Mouse (Mus musculus) liver, embryonic 11.5 days (tissue): ENCODE data around the gene Pip4k2a. TPM values are rescaled to one million over a fixed set of nuclear protein-coding genes. Genes with fewer than 3 reads are reported as not detected.

Experiments
- ATAC-seq: fragments of 200-750 bp; cut with Nextera tagmentation; replicated peaks from 2 replicates; pipeline ENCODE4 v1.8.0; 2017; ENCODE audit warnings: moderate number of reproducible peaks, mild to moderate bottlenecking, moderate TSS enrichment, moderate library complexity; ENCODE audit not compliant: low FRiP score
- DNase-seq: peaks from one replicate; pipeline ENCODE4 v3.0.0-alpha.2; 2017; ENCODE audit warnings: low spot score
- H3K27ac ChIP-seq: fragments of 300-500 bp; sonication (generic); 2 replicates; pipeline ENCODE4 v1.5.1; 2014; ENCODE audit warnings: mild to moderate bottlenecking, low read depth, low read length, control low read depth
- H3K27me3 ChIP-seq: fragments of 300-500 bp; sonication (generic); replicated peaks from 2 replicates; pipeline ENCODE4 v1.6.1; 2014; ENCODE audit warnings: low read length, mixed read lengths; ENCODE audit not compliant: control insufficient read depth, insufficient read depth
- H3K36me3 ChIP-seq: fragments of 300-500 bp; sonication (generic); 2 replicates; pipeline ENCODE4 v1.6.1; 2014; ENCODE audit warnings: mild to moderate bottlenecking, low read length, moderate library complexity, mixed read lengths; ENCODE audit not compliant: control insufficient read depth, insufficient read depth
- H3K4me1 ChIP-seq: fragments of 300-500 bp; sonication (generic); replicated peaks from 2 replicates; pipeline ENCODE4 v1.6.1; 2014; ENCODE audit warnings: low read length, mixed read lengths; ENCODE audit not compliant: control insufficient read depth, insufficient read depth
- H3K4me2 ChIP-seq: fragments of 300-500 bp; sonication (generic); 2 replicates; pipeline ENCODE4 v1.6.1; 2014; ENCODE audit warnings: mild to moderate bottlenecking, control low read depth, moderate library complexity
- H3K4me3 ChIP-seq: fragments of 300-500 bp; sonication (generic); 2 replicates; pipeline ENCODE4 v1.5.1; 2014; ENCODE audit warnings: low read depth, low read length, control low read depth
- H3K9ac ChIP-seq: fragments of 300-500 bp; sonication (generic); 2 replicates; pipeline ENCODE4 v1.6.1; 2014; ENCODE audit warnings: low read depth, low read length, control low read depth
- H3K9me3 ChIP-seq: fragments of 300-500 bp; sonication (generic); 2 replicates; pipeline ENCODE4 v1.6.1; 2016; ENCODE audit warnings: low read length, inconsistent platforms, mixed read lengths; ENCODE audit not compliant: control insufficient read depth
- WGBS: fragments of 180-500 bp; shearing (Covaris S2); extraction: QIAGEN DNeasy Blood & Tissue Kit; methylation state at CpG from one replicate; pipeline ENCODE4 v1.1.7; 2014; 5-methylcytosine and 5-hydroxymethylcytosine counted together
- polyA plus RNA-seq: library from polyadenylated mRNA; unstranded; fragments of >200 nt; fragmentation: Nextera tagmentation; extraction: Ambion mirVana; gene quantifications from 2 replicates; pipeline ENCODE4 v1.2.1, GENCODE M21; 2014

Gene Pip4k2a
- polyA plus RNA-seq, 1 experiment from 2014 or later, result 20.5 TPM

DNA sequence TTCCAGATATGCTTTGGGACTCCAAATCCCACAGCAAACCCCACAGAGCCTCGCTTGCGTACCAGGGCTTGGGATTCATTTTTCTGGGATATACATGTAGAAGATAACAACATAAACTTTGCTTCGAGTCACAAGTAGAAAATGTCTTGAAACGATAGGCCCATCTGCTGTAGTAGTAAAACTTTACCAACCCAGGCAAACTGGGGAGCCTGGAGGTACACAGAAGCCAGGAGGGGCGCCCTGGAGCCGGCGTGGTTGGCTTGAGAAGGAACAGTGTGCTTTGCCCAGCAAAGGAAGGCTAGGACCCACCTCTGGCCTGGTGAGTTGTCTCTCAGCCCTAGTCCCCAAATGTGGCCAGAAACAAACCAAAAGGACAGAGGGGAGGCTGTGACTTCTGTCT, 61.5 kb downstream of the Pip4k2a start:
- no peak for ATAC-seq
- Histone ChIP-seq H3K4me3 (no peak overlapping the region), H3K4me1 (peaks cover 78% of the 10 kb centered on the region), H3K27me3 (no peaks in the 10 kb centered on the region), H3K36me3 (no peaks in the 10 kb centered on the region), H3K9ac (peak overlapping the region; percentile 39; the same call in 1 of the 2 replicates), H3K27ac (peak overlapping the region; percentile 79), H3K4me2 (peak overlapping the region; percentile 39), H3K9me3 (no peaks in the 10 kb centered on the region)
- 58% methylated on average over 7 of the region's 7 CpGs for WGBS
- no peak for DNase-seq

GRCm38 (mm10) chr2:18935581-18936027, 62.3 kb downstream of the Pip4k2a start:
- Histone ChIP-seq H3K4me3 (no peak overlapping the region), H3K27ac (peak overlapping the region; percentile 79), H3K4me1 (peaks cover 70% of the 10 kb centered on the region), H3K4me2 (peak overlapping the region; percentile 39), H3K9me3 (no peaks in the 10 kb centered on the region), H3K36me3 (no peaks in the 10 kb centered on the region), H3K27me3 (no peaks in the 10 kb centered on the region), H3K9ac (no peak overlapping the region)
- no peak for DNase-seq
- ATAC-seq, result peak; percentile 89
- WGBS, result 29% methylated on average over 2 of the region's 2 CpGs

DNA sequence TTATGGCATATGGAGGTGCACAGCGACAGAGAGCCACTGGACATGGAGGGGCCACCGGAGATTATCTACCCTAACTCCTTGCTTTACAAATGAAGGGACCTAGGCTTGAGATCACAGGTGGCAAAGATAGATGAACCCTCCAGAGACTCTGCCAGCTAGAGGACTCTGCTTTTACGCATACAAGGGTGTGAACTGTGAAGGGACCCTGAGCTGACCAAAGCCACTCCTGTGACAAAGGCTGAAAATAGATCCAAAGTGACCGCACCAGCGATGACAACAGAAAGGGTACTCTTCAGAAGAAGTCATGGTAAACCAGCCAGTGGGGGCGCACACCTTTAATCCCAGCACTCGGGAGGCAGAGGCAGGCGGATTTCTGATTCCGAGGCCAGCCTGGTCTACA, 63.8 kb downstream of the Pip4k2a start:
- 81% methylated on average over 9 of the region's 9 CpGs for WGBS
- Histone ChIP-seq H3K9me3 (no peaks in the 10 kb centered on the region), H3K4me2 (no peak overlapping the region), H3K9ac (no peak overlapping the region), H3K36me3 (no peaks in the 10 kb centered on the region), H3K27ac (no peak overlapping the region), H3K27me3 (no peaks in the 10 kb centered on the region), H3K4me1 (peaks cover 57% of the 10 kb centered on the region), H3K4me3 (no peak overlapping the region)
- DNase-seq (no peak), ATAC-seq (0 out of 2 replicates have a peak, but pooled peaks have one; percentile 11)

DNA sequence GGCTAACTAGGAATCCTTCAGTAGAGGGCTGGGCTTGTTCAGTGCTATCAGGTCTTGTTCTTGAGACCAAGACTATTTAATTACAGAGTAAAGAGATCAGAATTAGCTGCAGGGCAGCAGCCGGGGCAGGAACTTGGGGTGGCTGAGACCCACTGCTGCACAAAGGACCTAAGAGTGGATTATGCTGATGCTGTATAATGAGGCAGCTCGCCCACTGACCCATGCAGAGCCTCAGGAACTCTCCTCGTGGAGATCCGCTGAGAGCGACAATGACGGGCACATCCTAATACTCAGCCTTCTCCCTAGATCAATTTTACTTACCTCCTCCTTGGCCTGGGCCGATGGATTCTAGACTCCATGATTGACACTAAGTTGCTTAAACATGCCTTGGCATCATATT, 64.5 kb downstream of the Pip4k2a start:
- H3K36me3 ChIP-seq, result no peaks in the 10 kb centered on the region
- no peak for ATAC-seq
- no peaks in the 10 kb centered on the region for H3K9me3 ChIP-seq
- no peak overlapping the region for H3K27ac ChIP-seq
- H3K4me2 ChIP-seq, result no peak overlapping the region
- no peak overlapping the region for H3K9ac ChIP-seq
- DNase-seq, result no peak
- peaks cover 57% of the 10 kb centered on the region for H3K4me1 ChIP-seq
- 80% methylated on average over 7 of the region's 7 CpGs for WGBS
- no peaks in the 10 kb centered on the region for H3K27me3 ChIP-seq
- no peak overlapping the region for H3K4me3 ChIP-seq

DNA sequence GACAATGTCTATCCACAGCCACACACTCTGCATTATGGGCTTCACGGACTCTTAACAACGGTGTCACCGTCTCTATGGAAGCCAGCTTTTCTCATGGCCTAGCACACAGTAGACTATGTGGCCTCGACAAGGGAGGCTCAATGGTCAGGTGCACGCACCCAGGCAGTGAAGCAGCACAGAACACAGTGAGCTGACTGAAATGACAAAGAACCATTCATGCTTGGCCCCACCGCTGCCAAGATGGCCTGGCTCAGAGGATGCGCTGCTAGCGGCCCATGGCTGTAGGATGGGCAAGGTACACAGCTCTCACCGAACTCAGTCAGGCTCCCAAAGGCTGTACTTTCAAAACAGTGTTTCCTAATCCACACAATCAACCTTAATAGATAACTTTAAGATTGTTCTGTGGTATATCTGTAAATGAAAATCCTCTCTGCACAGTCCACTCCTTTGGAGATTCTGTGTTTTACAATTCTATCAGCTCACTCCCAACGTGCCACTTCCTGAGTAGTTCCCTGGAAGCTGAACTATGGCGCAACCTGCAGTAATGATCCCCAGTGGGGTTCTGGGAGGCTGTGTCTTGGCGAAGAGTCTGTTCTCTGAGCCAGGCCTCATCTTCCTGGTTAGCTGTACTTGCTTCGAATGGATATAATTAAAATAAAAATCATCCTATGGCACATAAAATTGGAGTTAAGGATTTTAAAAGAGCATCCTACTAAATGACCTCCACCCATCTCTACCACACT, 67.4 kb downstream of the Pip4k2a start:
- Histone ChIP-seq H3K4me1 (peaks cover 39% of the 10 kb centered on the region), H3K36me3 (no peaks in the 10 kb centered on the region), H3K9ac (no peak overlapping the region), H3K27ac (no peak overlapping the region), H3K4me2 (no peak overlapping the region), H3K9me3 (no peaks in the 10 kb centered on the region), H3K27me3 (no peaks in the 10 kb centered on the region), H3K4me3 (no peak overlapping the region)
- WGBS, result 88% methylated on average over 13 of the region's 13 CpGs
- ATAC-seq (no peak), DNase-seq (no peak)

GRCm38 (mm10) chr2:18928597-18929257, 69.2 kb downstream of the Pip4k2a start:
- peaks cover 25% of the 10 kb centered on the region for H3K4me1 ChIP-seq
- H3K27ac ChIP-seq, result peak overlapping the region; percentile 17; the same call in 1 of the 2 replicates
- H3K27me3 ChIP-seq, result no peaks in the 10 kb centered on the region
- H3K36me3 ChIP-seq, result no peaks in the 10 kb centered on the region
- peak overlapping the region; percentile 7 for H3K4me2 ChIP-seq
- ATAC-seq (peak; percentile 74), DNase-seq (no peak)
- no peak overlapping the region for H3K9ac ChIP-seq
- H3K9me3 ChIP-seq, result no peaks in the 10 kb centered on the region
- H3K4me3 ChIP-seq, result no peak overlapping the region
- WGBS, result 33% methylated on average over 7 of the region's 7 CpGs

- Histone ChIP-seq H3K4me3 (no peak overlapping the region), H3K27me3 (no peaks in the 10 kb centered on the region), H3K36me3 (no peaks in the 10 kb centered on the region), H3K4me1 (peaks cover 20% of the 10 kb centered on the region), H3K9me3 (no peaks in the 10 kb centered on the region), H3K4me2 (no peak overlapping the region), H3K9ac (no peak overlapping the region), H3K27ac (no peak overlapping the region)
- ATAC-seq, result peak; percentile 30; the same call in 1 of the 2 replicates
- no peak for DNase-seq
- 55% methylated on average over 8 of the region's 8 CpGs for whole genome bisulfite sequencing
These were observed 69.7 kb downstream of the Pip4k2a start for GRCm38 (mm10) chr2:18928196-18928595.

DNA sequence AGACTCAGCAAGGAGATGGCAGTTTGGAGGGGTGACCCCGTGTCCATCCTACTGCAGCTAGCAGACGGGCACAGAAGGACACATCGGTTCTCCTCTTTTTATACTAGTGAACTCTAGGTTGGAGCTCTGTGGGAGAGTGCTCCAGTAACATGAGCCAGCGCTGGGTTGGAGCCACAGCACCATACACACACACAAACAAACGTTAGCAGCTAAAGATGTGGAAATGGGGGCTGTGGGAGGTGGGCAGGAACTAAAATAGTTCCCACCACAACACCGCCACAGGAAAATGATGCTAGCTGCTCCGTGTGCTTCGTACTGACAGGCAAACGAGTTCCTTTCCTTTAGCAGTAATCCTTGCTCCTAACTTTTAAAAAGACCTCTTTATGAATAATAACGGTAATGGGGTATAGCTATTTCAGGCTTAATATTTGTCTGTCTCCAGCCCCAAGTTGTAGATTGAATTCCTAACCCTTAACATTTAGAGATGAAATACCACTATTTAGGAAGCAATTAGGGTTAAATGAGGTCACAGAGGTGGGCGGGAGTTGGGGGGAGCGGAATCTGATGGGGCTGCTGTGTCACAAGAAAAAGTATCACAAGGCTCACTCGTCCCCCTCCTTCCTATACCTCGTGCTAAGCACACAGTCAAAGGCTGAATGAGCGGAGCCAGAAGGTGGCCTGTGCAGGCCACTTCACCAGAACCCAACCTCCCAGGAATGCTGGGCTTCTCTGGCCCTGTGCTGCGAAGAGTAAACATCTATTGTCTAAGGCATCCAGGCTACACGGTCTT, 73.9 kb downstream of the Pip4k2a start:
- no peak for ATAC-seq
- WGBS, result 51% methylated on average over 17 of the region's 17 CpGs
- no peak for DNase-seq

More for the DNA sequence above, 73.9 kb downstream of the Pip4k2a start:
- H3K27me3 ChIP-seq, result no peaks in the 10 kb centered on the region
- H3K36me3 ChIP-seq, result no peaks in the 10 kb centered on the region
- H3K9ac ChIP-seq, result no peak overlapping the region
- no peak overlapping the region for H3K4me3 ChIP-seq
- H3K9me3 ChIP-seq, result no peaks in the 10 kb centered on the region
- no peak overlapping the region for H3K27ac ChIP-seq
- peaks cover 33% of the 10 kb centered on the region for H3K4me1 ChIP-seq
- no peak overlapping the region for H3K4me2 ChIP-seq
